Mouse (Mus musculus) lung, embryonic 16.5 days (tissue): ENCODE data around the gene Galnt3. TPM values are rescaled to one million over a fixed set of nuclear protein-coding genes. Genes with fewer than 3 reads are reported as not detected.
A peak's percentile ranks its signal among the peaks of the same experiment; 100 is the strongest.

Experiments
- ATAC-seq: fragments of 200-750 bp; cut with Nextera tagmentation; 2 replicates; pipeline ENCODE4 v1.8.0; 2017; ENCODE audit warnings: low read depth, mild to moderate bottlenecking, moderate library complexity
- H3K27ac ChIP-seq: fragments of 300-500 bp; sonication (generic); 2 replicates; pipeline ENCODE4 v1.5.1; 2014; ENCODE audit warnings: mild to moderate bottlenecking, control low read depth, low read length
- H3K27me3 ChIP-seq: fragments of 300-500 bp; sonication (generic); 2 replicates; pipeline ENCODE4 v1.6.1; 2014; ENCODE audit warnings: low read depth, low read length, mixed read lengths; ENCODE audit not compliant: control insufficient read depth, insufficient read depth
- H3K36me3 ChIP-seq: fragments of 300-500 bp; sonication (generic); 2 replicates; pipeline ENCODE4 v1.6.1; 2014; ENCODE audit warnings: low read length; ENCODE audit not compliant: control insufficient read depth, insufficient read depth
- H3K4me1 ChIP-seq: fragments of 300-500 bp; sonication (generic); replicated peaks from 2 replicates; pipeline ENCODE4 v1.6.1; 2014; ENCODE audit warnings: low read length, mixed read lengths; ENCODE audit not compliant: control insufficient read depth, insufficient read depth
- H3K4me2 ChIP-seq: fragments of 300-500 bp; sonication (generic); 2 replicates; pipeline ENCODE4 v1.6.1; 2014; ENCODE audit warnings: low read depth, low read length, control low read depth
- H3K4me3 ChIP-seq: fragments of 300-500 bp; sonication (generic); 2 replicates; pipeline ENCODE4 v1.5.1; 2014; ENCODE audit warnings: mild to moderate bottlenecking, low read length, control low read depth
- H3K9ac ChIP-seq: fragments of 300-500 bp; sonication (generic); 2 replicates; pipeline ENCODE4 v1.6.1; 2014; ENCODE audit warnings: low read length, control low read depth
- H3K9me3 ChIP-seq: fragments of 300-500 bp; sonication (generic); 2 replicates; pipeline ENCODE4 v1.6.1; 2016; ENCODE audit warnings: low read length; ENCODE audit not compliant: control insufficient read depth
- WGBS: fragments of 180-500 bp; shearing (Covaris S2); extraction: QIAGEN DNeasy Blood & Tissue Kit; methylation state at CpG from one replicate; pipeline ENCODE4 v1.1.7; 2014; 5-methylcytosine and 5-hydroxymethylcytosine counted together
- polyA plus RNA-seq: library from polyadenylated mRNA; unstranded; fragments of >200 nt; fragmentation: Nextera tagmentation; extraction: Ambion mirVana; gene quantifications from 2 replicates; pipeline ENCODE4 v1.2.1, GENCODE M21; 2015

Gene Galnt3
- polyA plus RNA-seq, 1 experiment from 2014 or later: 15.7 TPM

GRCm38 (mm10) chr2:66094622-66095181 is 30.1 kb downstream of the Galnt3 start:
- Histone ChIP-seq H3K4me3 (no peak overlapping the region), H3K9me3 (no peaks in the 10 kb centered on the region), H3K4me1 (peaks cover 4% of the 10 kb centered on the region; the same call in 1 of the 2 replicates), H3K27me3 (no peaks in the 10 kb centered on the region), H3K4me2 (no peak overlapping the region), H3K27ac (0 out of 2 replicates have a peak overlapping the region, but pooled peaks have one; percentile 8), H3K9ac (no peak overlapping the region), H3K36me3 (no peaks in the 10 kb centered on the region)
- WGBS: 31% methylated on average over 4 of the region's 4 CpGs
- peak; percentile 47; the same call in 1 of the 2 replicates for ATAC-seq

- Histone ChIP-seq H3K36me3 (no peaks in the 10 kb centered on the region), H3K27me3 (no peaks in the 10 kb centered on the region), H3K4me3 (no peak overlapping the region), H3K9ac (no peak overlapping the region), H3K27ac (no peak overlapping the region), H3K9me3 (no peaks in the 10 kb centered on the region), H3K4me2 (no peak overlapping the region), H3K4me1 (peaks cover 4% of the 10 kb centered on the region; the same call in 1 of the 2 replicates)
- 39% methylated on average over 5 of the region's 5 CpGs for WGBS
- 0 out of 2 replicates have a peak, but pooled peaks have one; percentile 47 for ATAC-seq
Measured at GRCm38 (mm10) chr2:66091296-66091695, 33.5 kb downstream of the Galnt3 start.

- H3K27me3 ChIP-seq: no peaks in the 10 kb centered on the region
- H3K9me3 ChIP-seq: no peaks in the 10 kb centered on the region
- 50% methylated on average over 4 of the region's 4 CpGs for WGBS
- H3K36me3 ChIP-seq: no peaks in the 10 kb centered on the region
- peaks cover 4% of the 10 kb centered on the region for H3K4me1 ChIP-seq
- no peak overlapping the region for H3K4me2 ChIP-seq
- ATAC-seq: no peak
- H3K4me3 ChIP-seq: no peak overlapping the region
- no peak overlapping the region for H3K27ac ChIP-seq
- H3K9ac ChIP-seq: no peak overlapping the region
Measured at GRCm38 (mm10) chr2:66081876-66082275, 42.9 kb downstream of the Galnt3 start.

GRCm38 (mm10) chr2:66080731-66081130 is 44.1 kb downstream of the Galnt3 start:
- no peak overlapping the region for H3K9ac ChIP-seq
- H3K36me3 ChIP-seq: no peaks in the 10 kb centered on the region
- peaks cover 4% of the 10 kb centered on the region for H3K4me1 ChIP-seq
- no peaks in the 10 kb centered on the region for H3K27me3 ChIP-seq
- H3K27ac ChIP-seq: no peak overlapping the region
- no peak for ATAC-seq
- H3K4me3 ChIP-seq: no peak overlapping the region
- no peaks in the 10 kb centered on the region for H3K9me3 ChIP-seq
- 98% methylated on average over 2 of the region's 2 CpGs for WGBS
- no peak overlapping the region for H3K4me2 ChIP-seq

GRCm38 (mm10) chr2:66069454-66069853 is 55.3 kb downstream of the Galnt3 start:
- 43% methylated on average over 6 of the region's 6 CpGs for WGBS
- no peaks in the 10 kb centered on the region for H3K4me1 ChIP-seq
- no peak overlapping the region for H3K4me3 ChIP-seq
- no peaks in the 10 kb centered on the region for H3K9me3 ChIP-seq
- no peak overlapping the region for H3K4me2 ChIP-seq
- no peak overlapping the region for H3K27ac ChIP-seq
- no peaks in the 10 kb centered on the region for H3K27me3 ChIP-seq
- no peaks in the 10 kb centered on the region for H3K36me3 ChIP-seq
- H3K9ac ChIP-seq: no peak overlapping the region
- ATAC-seq: 0 out of 2 replicates have a peak, but pooled peaks have one; percentile 28

GRCm38 (mm10) chr2:66063291-66063690 is 61.5 kb downstream of the Galnt3 start:
- H3K4me1 ChIP-seq: no peaks in the 10 kb centered on the region
- H3K4me2 ChIP-seq: no peak overlapping the region
- 87% methylated on average over 10 of the region's 10 CpGs for WGBS
- H3K27ac ChIP-seq: no peak overlapping the region
- no peak overlapping the region for H3K4me3 ChIP-seq
- no peak overlapping the region for H3K9ac ChIP-seq
- no peak for ATAC-seq
- H3K36me3 ChIP-seq: no peaks in the 10 kb centered on the region
- no peaks in the 10 kb centered on the region for H3K27me3 ChIP-seq
- H3K9me3 ChIP-seq: no peaks in the 10 kb centered on the region

GRCm38 (mm10) chr2:66044405-66045089 is 80.2 kb downstream of the Galnt3 start:
- Histone ChIP-seq H3K4me1 (no peaks in the 10 kb centered on the region), H3K4me3 (no peak overlapping the region), H3K27ac (no peak overlapping the region), H3K9ac (no peak overlapping the region), H3K4me2 (no peak overlapping the region), H3K27me3 (no peaks in the 10 kb centered on the region), H3K9me3 (no peaks in the 10 kb centered on the region), H3K36me3 (no peaks in the 10 kb centered on the region)
- no peak for ATAC-seq
- 82% methylated on average over 12 of the region's 12 CpGs for WGBS

- Histone ChIP-seq H3K27me3 (no peaks in the 10 kb centered on the region), H3K4me2 (no peak overlapping the region), H3K9me3 (no peaks in the 10 kb centered on the region), H3K4me3 (no peak overlapping the region), H3K9ac (no peak overlapping the region), H3K36me3 (no peaks in the 10 kb centered on the region), H3K4me1 (no peaks in the 10 kb centered on the region), H3K27ac (no peak overlapping the region)
- ATAC-seq: no peak
- 63% methylated on average over 17 of the region's 17 CpGs for WGBS
Measured at GRCm38 (mm10) chr2:66043441-66044404, 81.1 kb downstream of the Galnt3 start.

- Histone ChIP-seq H3K27ac (no peak overlapping the region), H3K9me3 (no peaks in the 10 kb centered on the region), H3K4me3 (no peak overlapping the region), H3K9ac (no peak overlapping the region), H3K4me2 (no peak overlapping the region), H3K4me1 (no peaks in the 10 kb centered on the region), H3K27me3 (no peaks in the 10 kb centered on the region), H3K36me3 (no peaks in the 10 kb centered on the region)
- WGBS: 76% methylated on average over 9 of the region's 9 CpGs
- ATAC-seq: no peak
Measured at GRCm38 (mm10) chr2:66041917-66042419, 82.8 kb downstream of the Galnt3 start.
